Comparison of ENCODE assay signal across 25 mouse cellular contexts in the genomic region with DNA sequence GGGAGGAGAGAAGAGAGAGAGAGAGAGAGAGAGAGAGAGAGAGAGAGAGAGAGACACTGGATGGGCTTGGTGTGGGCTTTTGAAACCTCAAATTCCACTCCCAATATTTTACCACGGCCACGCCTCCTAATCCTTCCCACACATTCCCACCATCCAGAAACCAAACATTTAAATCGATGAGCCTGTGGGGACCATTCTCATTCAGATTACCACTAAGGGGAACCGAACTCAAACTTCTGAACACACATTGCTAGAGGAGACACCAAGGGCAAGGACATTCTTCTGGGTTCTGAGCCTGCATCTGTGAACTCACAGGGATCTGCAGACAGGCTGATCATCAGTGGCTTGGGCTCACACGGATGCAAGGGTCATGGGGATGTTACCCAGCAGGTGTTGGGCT. TPM values are rescaled to one million over a fixed set of nuclear protein-coding genes. Genes with fewer than 3 reads are reported as not detected.
DNase-seq lines count a peak whose midpoint lies in the region; ATAC-seq and TF ChIP-seq lines count a peak whose summit lies in the region.
"Had no signal": no experiment of that assay in that cellular context is flagged by ENCODE, and none has a peak within 500 bp of the region (broad histone marks: within the 10 kb centered on the region; RNA-seq: fewer than 3 reads in every experiment).

No protein-coding gene starts in this region.

- H3K27ac ChIP-seq in liver, embryonic 13.5 days = peak overlapping the region; percentile 63
- H3K27ac ChIP-seq: embryonic facial prominence, embryonic 13.5 days; embryonic facial prominence, embryonic 15.5 days; forebrain, embryonic 10.5 days; forebrain, embryonic 12.5 days had no signal

- ATAC-seq in liver, embryonic 13.5 days (ENCODE audit: low read depth) = no peak
- ATAC-seq in G1E (ENCODE audit: extremely low read depth, insufficient number of reproducible peaks, low FRiP score, poor library complexity, severe bottlenecking) = no peak
- ATAC-seq: forebrain, embryonic 14.5 days; forebrain, embryonic 16.5 days had no signal

- no peak overlapping the region for H3K4me3 ChIP-seq in liver, embryonic 13.5 days (replicated peaks)
- peak overlapping the region; percentile 27; the same call in 1 of the 2 replicates for H3K4me3 ChIP-seq in G1E (ENCODE audit: low read depth, low read length)
- H3K4me3 ChIP-seq: embryonic facial prominence, embryonic 13.5 days; embryonic facial prominence, embryonic 15.5 days; forebrain, embryonic 10.5 days; forebrain, embryonic 12.5 days had no signal

- peaks cover 57% of the 10 kb centered on the region for H3K4me1 ChIP-seq in liver, embryonic 13.5 days (replicated peaks)
- peaks cover 72% of the 10 kb centered on the region for H3K4me1 ChIP-seq in G1E (ENCODE audit: insufficient read depth, low read depth, low read length)
- H3K4me1 ChIP-seq: embryonic facial prominence, embryonic 13.5 days; embryonic facial prominence, embryonic 15.5 days; forebrain, embryonic 10.5 days; forebrain, embryonic 12.5 days had no signal

- H3K27me3 ChIP-seq in liver, embryonic 13.5 days = no peaks in the 10 kb centered on the region
- peaks cover 21% of the 10 kb centered on the region for H3K27me3 ChIP-seq in G1E (ENCODE audit: insufficient read depth, low read length)
- H3K27me3 ChIP-seq: embryonic facial prominence, embryonic 15.5 days; forebrain, embryonic 12.5 days had no signal

- H3K9ac ChIP-seq in liver, embryonic 13.5 days = no peak overlapping the region; the same call in 1 of the 2 replicates
- H3K9ac ChIP-seq: embryonic facial prominence, embryonic 13.5 days; embryonic facial prominence, embryonic 15.5 days; forebrain, embryonic 12.5 days had no signal

- TF ChIP-seq CTCF in G1E (IDR thresholded peaks at IDR 0.05; ENCODE audit: low read depth, low read length) = no peak

- peak overlapping the region; percentile 14; the same call in 1 of the 2 replicates for H3K4me2 ChIP-seq in liver, embryonic 13.5 days
- H3K4me2 ChIP-seq: embryonic facial prominence, embryonic 13.5 days; embryonic facial prominence, embryonic 15.5 days; forebrain, embryonic 12.5 days had no signal

- H3K9me3 ChIP-seq in liver, embryonic 13.5 days (replicated peaks) = no peaks in the 10 kb centered on the region
- no peaks in the 10 kb centered on the region for H3K9me3 ChIP-seq in G1E (replicated peaks)
- H3K9me3 ChIP-seq: embryonic facial prominence, embryonic 13.5 days; embryonic facial prominence, embryonic 15.5 days; forebrain, embryonic 10.5 days; forebrain, embryonic 12.5 days had no signal

- 79% methylated on average over 5 of the region's 5 CpGs for WGBS in liver, embryonic 13.5 days (ENCODE audit: insufficient replicate concordance)

- no peak for DNase-seq in liver, embryonic 13.5 days
- DNase-seq in liver = no peak
- DNase-seq in G1E (ENCODE audit: low spot score) = no peak
- peak; percentile 52 for DNase-seq in ZHBTc4 (ENCODE audit: low read depth, low spot score)
- no peak for DNase-seq in lung, postnatal 36 days
- no peak for DNase-seq in lung, postnatal 10 days
- DNase-seq: adrenal gland, adult 2 months; adrenal gland, postnatal 10 days; adrenal gland, postnatal 25 days; cerebellum, adult 11 months; cerebellum, adult 18-20 months; cerebellum, adult 8-10 months; cerebellum, adult 9-11 months; cerebellum, postnatal 14 days; cerebellum, postnatal 36 days; embryo, embryonic 11 days had no signal

- no peaks in the 10 kb centered on the region for H3K36me3 ChIP-seq in liver, embryonic 13.5 days
- H3K36me3 ChIP-seq in G1E (replicated peaks) = no peaks in the 10 kb centered on the region
- H3K36me3 ChIP-seq: embryonic facial prominence, embryonic 13.5 days; embryonic facial prominence, embryonic 15.5 days; forebrain, embryonic 10.5 days; forebrain, embryonic 12.5 days had no signal

RNA-seq across cellular contexts. Expression of a gene that starts 2.9 kb away (rescaled TPM):
- 0.61 and 0.70 TPM in 2 replicates for polyA plus RNA-seq in liver, embryonic 13.5 days (2015; fragmentation: Nextera tagmentation; extraction: Ambion mirVana)
- total RNA-seq in G1E (2014; fragmentation: Nextera tagmentation) (not detected in 2 replicates), G1E (2017) (under 0.01 TPM in 1 of 2 replicates, not detected in the other)
- polyA plus RNA-seq in G1E (2012) = 0.01 TPM in 1 of 2 replicates, not detected in the other
- total RNA-seq: adrenal gland, postnatal 25 days; common myeloid progenitor, adult 5-6 weeks; MEL had no signal
- polyA plus RNA-seq: erythroblast, embryonic 14.5 days had no signal

RNA-seq across cellular contexts. Expression of a gene that starts 17.8 kb away (rescaled TPM):
- polyA plus RNA-seq in liver, embryonic 13.5 days (2015; fragmentation: Nextera tagmentation; extraction: Ambion mirVana) = 9.4 and 11.4 TPM in 2 replicates
- total RNA-seq in G1E (2014; fragmentation: Nextera tagmentation) (12.3 and 12.7 TPM in 2 replicates), G1E (2017) (16.1 and 16.4 TPM in 2 replicates)
- 14.2 and 14.4 TPM in 2 replicates for polyA plus RNA-seq in G1E (2012)
